Mouse (Mus musculus): ENCODE measurements around the gene Grik4. TPM values are rescaled to one million over a fixed set of nuclear protein-coding genes. Genes with fewer than 3 reads are reported as not detected.

The Grik4 gene
- polyA plus RNA-seq, 1 experiment = 2.8 TPM

DNA sequence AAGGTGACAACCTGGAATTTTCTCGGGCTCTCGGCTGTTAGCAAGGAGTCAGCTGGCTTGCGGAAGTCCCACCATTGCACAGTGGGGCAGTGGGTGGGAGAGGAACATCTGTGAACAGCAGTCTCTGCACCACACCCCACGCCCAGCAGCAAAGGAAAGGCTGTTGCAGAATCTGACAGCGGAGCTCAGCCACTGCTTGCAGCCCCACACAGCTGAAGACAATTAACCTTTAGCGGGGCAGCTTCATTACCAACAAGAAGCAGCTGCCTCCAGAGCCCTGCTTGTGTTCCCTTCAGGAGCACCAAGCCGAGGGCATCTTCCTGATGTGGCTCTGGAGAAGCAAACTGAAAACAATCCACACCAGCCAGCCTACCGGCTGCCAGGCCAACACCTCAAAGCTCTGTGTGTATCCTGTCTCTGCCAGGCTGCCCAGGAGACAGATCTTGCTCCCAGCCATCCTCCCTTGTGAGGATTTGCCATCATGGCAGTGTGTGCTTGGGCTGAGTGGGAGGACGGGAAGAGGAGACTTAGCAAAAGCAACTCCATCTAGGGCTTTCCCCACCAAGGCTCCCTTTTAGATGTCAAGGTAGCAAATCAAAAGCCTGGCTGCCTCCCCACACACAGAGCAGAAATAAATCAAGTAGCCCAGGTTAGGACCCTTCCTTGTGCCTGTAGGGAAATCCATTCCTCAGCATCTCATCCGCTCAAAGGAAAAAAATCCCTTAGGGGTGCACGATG, 179.3 kb downstream of the Grik4 start:
- H3K27ac ChIP-seq (ENCODE audit: control insufficient read depth, insufficient read depth, low read depth, low read length) = no peak overlapping the region
- no peak overlapping the region for H3K4me3 ChIP-seq (ENCODE audit: control insufficient read depth, low read depth, low read length)
- TF ChIP-seq POLR2A (IDR thresholded peaks at IDR 0.05; ENCODE audit: control insufficient read depth, low read depth, low read length) = no peak
- TF ChIP-seq CTCF (IDR thresholded peaks at IDR 0.05; ENCODE audit: control insufficient read depth, insufficient read depth, insufficient replicate concordance, low read depth, low read length) = no peak
- no peaks in the 10 kb centered on the region for H3K36me3 ChIP-seq (ENCODE audit: control insufficient read depth, insufficient read depth, low read length)
- H3K4me1 ChIP-seq (ENCODE audit: control insufficient read depth, insufficient read depth, low read length) = no peaks in the 10 kb centered on the region
- H3K27me3 ChIP-seq (ENCODE audit: control insufficient read depth, insufficient read depth, low read length) = no peaks in the 10 kb centered on the region

GRCm38 (mm10) chr9:42758682-42759205, 185.5 kb downstream of the Grik4 start:
- Histone ChIP-seq H3K27ac (ENCODE audit: control insufficient read depth, insufficient read depth, low read depth, low read length) (no peak overlapping the region), H3K4me1 (ENCODE audit: control insufficient read depth, insufficient read depth, low read length) (no peaks in the 10 kb centered on the region)
- TF ChIP-seq CTCF (IDR thresholded peaks at IDR 0.05; ENCODE audit: control insufficient read depth, insufficient read depth, insufficient replicate concordance, low read depth, low read length) (no peak), POLR2A (IDR thresholded peaks at IDR 0.05; ENCODE audit: control insufficient read depth, low read depth, low read length) (no peak)

GRCm38 (mm10) chr9:42757012-42757640, 187.2 kb downstream of the Grik4 start:
- H3K4me3 ChIP-seq (ENCODE audit: control insufficient read depth, low read depth, low read length) = no peak overlapping the region
- no peaks in the 10 kb centered on the region for H3K27me3 ChIP-seq (ENCODE audit: control insufficient read depth, insufficient read depth, low read length)
- no peaks in the 10 kb centered on the region for H3K36me3 ChIP-seq (ENCODE audit: control insufficient read depth, insufficient read depth, low read length)
- no peaks in the 10 kb centered on the region for H3K4me1 ChIP-seq (ENCODE audit: control insufficient read depth, insufficient read depth, low read length)
- no peak for TF ChIP-seq CTCF (IDR thresholded peaks at IDR 0.05; ENCODE audit: control insufficient read depth, insufficient read depth, insufficient replicate concordance, low read depth, low read length)
- no peak for TF ChIP-seq POLR2A (IDR thresholded peaks at IDR 0.05; ENCODE audit: control insufficient read depth, low read depth, low read length)
- H3K27ac ChIP-seq (ENCODE audit: control insufficient read depth, insufficient read depth, low read depth, low read length) = no peak overlapping the region

More at GRCm38 (mm10) chr9:42758682-42759205, 185.5 kb downstream of the Grik4 start:
- no peaks in the 10 kb centered on the region for H3K36me3 ChIP-seq (ENCODE audit: control insufficient read depth, insufficient read depth, low read length)
- no peak overlapping the region for H3K4me3 ChIP-seq (ENCODE audit: control insufficient read depth, low read depth, low read length)
- no peaks in the 10 kb centered on the region for H3K27me3 ChIP-seq (ENCODE audit: control insufficient read depth, insufficient read depth, low read length)

- Histone ChIP-seq H3K27ac (ENCODE audit: control insufficient read depth, insufficient read depth, low read depth, low read length) (no peak overlapping the region), H3K27me3 (ENCODE audit: control insufficient read depth, insufficient read depth, low read length) (no peaks in the 10 kb centered on the region), H3K4me3 (ENCODE audit: control insufficient read depth, low read depth, low read length) (no peak overlapping the region), H3K36me3 (ENCODE audit: control insufficient read depth, insufficient read depth, low read length) (no peaks in the 10 kb centered on the region), H3K4me1 (ENCODE audit: control insufficient read depth, insufficient read depth, low read length) (no peaks in the 10 kb centered on the region)
- TF ChIP-seq POLR2A (IDR thresholded peaks at IDR 0.05; ENCODE audit: control insufficient read depth, low read depth, low read length) = no peak
- no peak for TF ChIP-seq CTCF (IDR thresholded peaks at IDR 0.05; ENCODE audit: control insufficient read depth, insufficient read depth, insufficient replicate concordance, low read depth, low read length)
Observed at GRCm38 (mm10) chr9:42754699-42755098, 189.6 kb downstream of the Grik4 start.

DNA sequence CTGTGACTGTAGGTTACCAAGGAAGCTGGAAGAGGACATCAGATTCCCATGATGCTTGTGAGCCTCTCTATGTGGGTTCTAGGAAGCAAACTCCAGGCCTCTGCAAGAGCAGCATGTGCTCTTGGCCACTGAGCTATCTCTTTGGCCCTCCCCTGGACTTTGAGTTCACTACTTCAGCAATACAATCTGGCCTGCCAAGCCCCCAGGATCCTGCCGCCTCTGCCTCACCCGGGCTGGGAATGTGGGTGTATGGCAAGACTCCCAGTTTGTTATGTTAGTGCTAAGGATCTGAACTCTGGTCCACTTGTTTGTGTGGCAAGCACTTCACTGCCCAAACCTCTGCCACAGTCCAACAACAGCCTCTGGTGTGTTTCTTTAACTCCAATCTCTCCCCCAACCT, 193.1 kb downstream of the Grik4 start:
- Histone ChIP-seq H3K27ac (ENCODE audit: control insufficient read depth, insufficient read depth, low read depth, low read length) (no peak overlapping the region), H3K4me3 (ENCODE audit: control insufficient read depth, low read depth, low read length) (no peak overlapping the region), H3K27me3 (ENCODE audit: control insufficient read depth, insufficient read depth, low read length) (no peaks in the 10 kb centered on the region), H3K4me1 (ENCODE audit: control insufficient read depth, insufficient read depth, low read length) (no peaks in the 10 kb centered on the region), H3K36me3 (ENCODE audit: control insufficient read depth, insufficient read depth, low read length) (no peaks in the 10 kb centered on the region)
- TF ChIP-seq CTCF (IDR thresholded peaks at IDR 0.05; ENCODE audit: control insufficient read depth, insufficient read depth, insufficient replicate concordance, low read depth, low read length) = no peak
- no peak for TF ChIP-seq POLR2A (IDR thresholded peaks at IDR 0.05; ENCODE audit: control insufficient read depth, low read depth, low read length)

DNA sequence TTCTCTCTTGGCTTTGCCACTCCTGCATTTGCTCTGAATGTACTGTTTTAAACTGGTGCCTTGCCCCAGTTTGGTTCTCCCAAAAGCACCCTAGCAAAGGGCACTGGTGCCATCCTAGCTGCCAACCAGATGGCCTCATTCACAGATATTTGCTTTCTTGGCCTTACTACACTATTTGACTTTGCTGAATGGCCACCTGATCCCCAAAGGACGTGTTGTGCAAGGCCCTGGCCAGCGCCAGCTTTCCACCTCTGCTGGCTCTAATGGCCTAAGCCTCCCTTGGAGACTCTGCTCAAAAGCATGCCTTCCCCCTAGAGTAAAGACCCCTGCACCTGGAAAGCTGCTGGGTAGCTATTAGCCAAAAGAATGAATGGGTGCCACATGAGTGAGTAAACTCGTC, 194.1 kb downstream of the Grik4 start:
- no peaks in the 10 kb centered on the region for H3K36me3 ChIP-seq (ENCODE audit: control insufficient read depth, insufficient read depth, low read length)
- TF ChIP-seq POLR2A (IDR thresholded peaks at IDR 0.05; ENCODE audit: control insufficient read depth, low read depth, low read length) (no peak), CTCF (IDR thresholded peaks at IDR 0.05; ENCODE audit: control insufficient read depth, insufficient read depth, insufficient replicate concordance, low read depth, low read length) (no peak)

GRCm38 (mm10) chr9:42745982-42746381, 198.3 kb downstream of the Grik4 start:
- no peaks in the 10 kb centered on the region for H3K27me3 ChIP-seq (ENCODE audit: control insufficient read depth, insufficient read depth, low read length)
- TF ChIP-seq CTCF (IDR thresholded peaks at IDR 0.05; ENCODE audit: control insufficient read depth, insufficient read depth, insufficient replicate concordance, low read depth, low read length) (no peak), POLR2A (IDR thresholded peaks at IDR 0.05; ENCODE audit: control insufficient read depth, low read depth, low read length) (no peak)
- no peak overlapping the region for H3K4me3 ChIP-seq (ENCODE audit: control insufficient read depth, low read depth, low read length)
- no peaks in the 10 kb centered on the region for H3K36me3 ChIP-seq (ENCODE audit: control insufficient read depth, insufficient read depth, low read length)
- no peak overlapping the region for H3K27ac ChIP-seq (ENCODE audit: control insufficient read depth, insufficient read depth, low read depth, low read length)
- no peaks in the 10 kb centered on the region for H3K4me1 ChIP-seq (ENCODE audit: control insufficient read depth, insufficient read depth, low read length)

More for the DNA sequence above, 194.1 kb downstream of the Grik4 start:
- Histone ChIP-seq H3K4me1 (ENCODE audit: control insufficient read depth, insufficient read depth, low read length) (no peaks in the 10 kb centered on the region), H3K27me3 (ENCODE audit: control insufficient read depth, insufficient read depth, low read length) (no peaks in the 10 kb centered on the region), H3K4me3 (ENCODE audit: control insufficient read depth, low read depth, low read length) (no peak overlapping the region), H3K27ac (ENCODE audit: control insufficient read depth, insufficient read depth, low read depth, low read length) (no peak overlapping the region)
